Mouse (Mus musculus): ENCODE measurements around the gene Tmf1.

DNA sequence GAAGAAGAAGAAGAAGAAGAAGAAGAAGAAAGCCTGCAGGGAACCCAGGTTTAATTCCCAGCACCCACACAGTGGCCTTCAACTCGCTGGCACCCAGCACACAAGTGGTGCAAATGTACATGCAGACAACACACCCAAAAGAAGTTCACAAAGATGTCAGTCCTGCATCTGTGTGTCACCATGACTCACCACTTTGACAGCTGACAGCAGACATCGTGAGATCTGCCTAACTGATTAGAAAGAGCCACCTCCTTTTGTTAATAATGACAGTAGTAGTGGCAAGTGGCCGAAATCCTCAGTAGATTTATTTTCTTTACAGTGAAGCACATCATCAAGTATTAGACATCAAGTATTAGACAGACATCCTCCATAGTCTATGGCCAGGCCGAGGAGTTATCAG is 28.2 kb upstream of the Tmf1 start:
- TF ChIP-seq ZMIZ1 (IDR thresholded peaks at IDR 0.05; ENCODE audit: low read depth, low read length) (no peak), CTCF (conservative IDR thresholded peaks at IDR 0.05 in 1 of 2, IDR thresholded peaks at IDR 0.05 in 1 of 2; ENCODE audit: low read depth in 2 of 2, low read length in 2 of 2) (no peak)

All from CH12.LX (cell line).